Mouse (Mus musculus) right cerebral cortex, adult 18-20 months (tissue): ENCODE results near the gene Gm28891.
"Not testable (repeated sequence)": the region's sequence is repeated elsewhere in the genome, so short reads cannot be mapped to it uniquely, and the experiment has no call there.

ENCODE experiments used
- DNase-seq: peaks from one replicate; pipeline ENCODE4 v3.0.0; 2022; ENCODE audit warnings: mixed read lengths

Gene Gm28891

GRCm38 (mm10) chrY:60240902-60241301, at the start of gene Gm28891:
Gene Gm28891 (plus strand): TSS chrY:60241202.
- not testable (repeated sequence) for DNase-seq
